Mouse (Mus musculus) urinary bladder, postnatal 25 days (tissue): ENCODE data around the gene Cd40.

ENCODE experiments used
- DNase-seq: peaks from one replicate; pipeline ENCODE4 v3.0.0; 2022; ENCODE audit warnings: low spot score

Cd40 gene

DNA sequence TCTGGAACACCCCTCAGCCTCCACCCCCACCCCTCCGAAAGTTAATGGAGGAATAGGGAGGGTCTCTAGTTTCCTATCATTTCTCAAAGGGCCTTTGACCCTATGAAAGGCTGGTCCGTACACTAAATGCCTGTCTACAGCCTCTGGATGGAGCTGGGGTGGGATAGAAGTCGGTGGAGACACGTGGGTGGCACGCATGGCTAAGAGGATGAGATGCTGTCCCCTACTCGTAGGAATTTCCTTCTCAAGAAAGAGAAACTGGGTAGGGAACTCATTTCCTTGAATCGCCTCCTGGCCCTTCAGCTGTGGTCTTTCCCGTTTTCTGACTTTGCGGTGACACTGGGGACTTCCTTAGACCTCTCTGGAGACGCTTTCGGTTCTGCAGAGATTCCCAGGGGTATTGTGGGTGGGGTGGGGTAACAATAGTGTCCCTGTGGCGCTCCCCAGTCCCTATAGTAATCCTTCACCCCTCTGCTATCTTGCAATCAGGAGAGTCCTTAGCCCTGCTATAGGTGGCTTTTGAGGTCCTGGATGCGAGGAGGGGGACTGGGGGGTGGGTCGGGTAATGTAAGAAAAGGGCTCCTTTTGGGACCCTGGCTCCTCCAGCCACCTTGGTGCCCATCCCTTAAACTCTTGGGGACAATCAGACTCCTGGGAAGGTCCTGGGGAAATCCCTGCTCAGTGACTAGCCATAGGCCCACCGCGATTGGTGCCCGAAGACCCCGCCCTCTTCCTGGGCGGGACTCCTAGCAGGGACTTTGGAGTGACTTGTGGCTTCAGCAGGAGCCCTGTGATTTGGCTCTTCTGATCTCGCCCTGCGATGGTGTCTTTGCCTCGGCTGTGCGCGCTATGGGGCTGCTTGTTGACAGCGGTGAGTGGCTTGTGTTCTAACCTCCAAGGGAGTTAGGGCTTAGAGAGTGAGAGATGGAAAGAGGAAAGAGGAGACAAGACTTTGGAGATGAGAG is at the start of gene Cd40:
Gene Cd40 (plus strand): TSS at position 740 of the 965 bp plus-strand sequence.
- DNase-seq: peak; percentile 40

DNA sequence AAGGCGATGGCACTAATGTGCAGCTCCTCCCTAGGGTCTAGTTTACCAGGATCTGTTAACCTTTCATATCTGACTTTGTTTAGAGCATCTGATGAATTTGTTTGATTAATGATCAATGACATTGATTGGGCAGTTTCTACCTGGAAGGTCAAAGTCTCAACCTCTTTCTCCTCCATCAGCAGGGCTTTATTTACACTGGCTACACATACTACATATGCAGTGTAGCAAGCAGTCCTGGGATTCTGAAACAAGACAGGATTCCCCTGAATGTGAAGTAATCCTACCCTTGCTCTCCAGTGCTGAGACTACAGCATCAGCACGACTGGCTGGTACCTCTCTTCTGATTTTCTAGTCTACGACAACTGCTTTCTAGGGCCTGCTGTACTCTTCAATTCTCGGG is 48.6 kb upstream of the Cd40 start:
- DNase-seq: no peak

DNA sequence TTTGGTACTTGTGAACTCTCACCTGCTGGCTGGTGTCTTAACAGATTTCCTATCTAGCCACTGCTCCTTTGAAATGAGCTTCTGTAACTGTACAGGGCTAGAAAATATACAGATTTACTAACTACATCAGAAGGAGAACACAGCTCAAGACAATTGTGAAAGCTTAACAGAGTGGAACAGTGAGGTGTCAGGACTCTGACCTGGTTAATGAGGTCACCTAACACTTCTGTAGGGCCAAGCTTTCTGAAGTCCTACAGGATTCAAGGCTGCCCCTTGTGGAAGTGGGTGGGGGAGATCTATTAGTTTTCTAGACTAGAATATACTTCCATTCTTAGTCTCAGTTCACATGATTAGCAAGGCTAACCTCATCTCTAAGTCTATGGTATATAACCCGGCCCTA is 47.4 kb upstream of the Cd40 start:
- no peak for DNase-seq

DNA sequence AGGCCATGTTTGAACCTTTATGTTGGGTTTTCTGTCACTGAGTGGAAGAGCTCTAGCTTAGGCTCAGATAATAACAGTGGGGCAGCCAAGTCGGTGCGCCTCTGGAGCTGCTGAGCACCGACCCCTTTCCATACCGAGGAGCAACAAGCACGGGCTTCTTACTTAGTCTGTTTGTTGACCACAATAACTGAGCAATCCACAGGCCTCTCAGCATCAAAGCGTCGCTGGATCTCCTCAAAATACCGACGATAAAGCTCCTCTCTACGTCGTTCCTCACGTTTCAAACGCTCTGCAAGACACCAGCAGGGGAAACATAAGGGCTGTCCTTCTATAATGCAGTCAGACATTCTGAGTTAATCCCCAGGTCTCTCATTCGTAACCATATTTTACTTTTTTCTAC is 46.3 kb upstream of the Cd40 start:
- DNase-seq: no peak

DNA sequence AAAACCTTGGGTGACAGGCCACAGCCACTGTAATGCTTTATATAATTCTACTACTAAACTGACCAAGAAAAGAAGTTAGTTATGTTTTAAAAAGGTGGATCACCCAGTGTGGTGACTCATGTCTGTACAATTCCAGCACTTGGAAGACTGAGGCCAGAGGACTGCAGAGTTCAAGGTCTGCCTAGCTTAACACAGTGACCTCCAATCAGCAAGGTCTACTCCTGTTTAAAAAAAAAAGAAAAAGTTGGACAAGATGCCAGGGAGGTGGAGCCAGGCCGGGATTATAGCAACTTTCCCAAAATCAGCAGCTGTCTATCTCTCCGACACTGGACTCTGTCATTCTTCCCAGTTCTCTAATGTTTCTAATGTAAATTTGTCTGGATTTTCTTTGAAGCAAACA is 45.8 kb upstream of the Cd40 start:
- no peak for DNase-seq

DNA sequence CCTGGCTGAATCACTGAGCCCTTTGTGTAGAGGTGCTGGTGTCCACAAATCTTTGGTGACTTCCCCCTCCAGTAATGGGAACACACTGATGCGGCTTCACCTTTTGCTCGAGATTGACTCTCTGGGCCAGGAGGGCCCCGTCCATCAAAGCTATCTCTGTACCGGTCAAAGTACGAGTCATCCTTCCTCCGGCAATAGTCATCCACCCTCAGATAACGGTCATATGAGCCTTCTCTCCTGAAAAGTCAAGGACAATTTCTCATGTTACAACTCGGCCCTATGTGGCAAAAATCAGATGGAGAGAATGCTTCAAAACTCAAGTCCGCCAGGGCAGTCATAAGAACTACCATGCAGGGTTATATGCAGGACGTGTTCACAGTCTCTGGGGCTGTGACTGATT is 45.1 kb upstream of the Cd40 start:
- no peak for DNase-seq

DNA sequence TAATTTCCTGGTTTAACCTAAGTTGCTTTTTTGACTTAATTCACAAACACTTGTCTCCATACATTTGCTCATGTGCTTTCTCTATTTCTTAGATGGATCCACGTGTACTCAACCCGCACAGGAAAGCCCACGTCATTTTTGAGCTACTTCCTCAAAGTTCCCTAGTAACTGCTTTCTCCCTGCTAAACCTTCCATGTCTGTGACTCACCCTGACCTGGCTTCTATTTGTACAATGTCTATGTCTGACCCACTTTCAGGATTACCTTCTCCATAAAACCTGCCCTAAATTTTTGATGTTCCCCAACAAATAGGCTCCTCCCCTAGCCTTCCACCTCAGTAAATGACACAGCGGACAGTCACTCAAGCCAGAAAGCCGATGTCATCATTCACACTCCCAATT is 40.5 kb upstream of the Cd40 start:
- no peak for DNase-seq

DNA sequence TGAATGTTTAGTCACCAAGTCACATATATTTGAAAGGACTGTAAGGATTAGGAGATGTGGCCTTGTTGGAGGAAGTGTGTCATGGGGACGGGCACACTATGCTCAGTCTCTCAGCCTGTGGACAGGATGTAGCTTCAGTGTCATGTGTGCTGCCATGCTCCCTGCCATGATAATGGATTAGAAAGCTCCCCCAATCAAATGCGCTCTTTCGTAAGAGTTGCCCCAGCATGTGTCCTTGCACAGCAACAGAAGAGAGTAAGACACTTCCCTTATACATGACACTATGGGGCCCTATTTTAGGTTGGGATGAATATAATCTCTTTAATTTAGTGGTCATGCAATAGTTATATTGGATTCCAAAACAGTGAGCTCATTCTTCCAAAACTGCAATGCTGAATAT is 34.9 kb upstream of the Cd40 start:
- DNase-seq: no peak

DNA sequence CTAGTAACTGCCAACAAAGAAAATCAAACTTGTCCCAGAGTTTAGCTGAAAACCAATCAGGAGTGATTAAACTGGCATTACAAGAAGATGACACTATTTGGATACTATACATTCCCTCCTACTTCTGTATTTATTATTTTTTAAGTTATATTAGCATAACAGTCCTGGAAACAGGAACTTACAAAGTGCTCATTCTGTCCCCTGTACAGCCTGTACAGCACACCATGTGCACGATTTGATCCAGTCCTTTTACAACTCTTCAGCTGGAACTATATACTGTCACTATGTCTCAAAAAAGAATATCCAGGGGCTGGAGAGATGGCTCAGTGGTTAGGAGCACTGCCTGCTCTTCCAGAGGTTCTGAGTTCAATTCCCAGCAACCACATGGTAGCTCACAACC is 28.3 kb upstream of the Cd40 start:
- DNase-seq: no peak

DNA sequence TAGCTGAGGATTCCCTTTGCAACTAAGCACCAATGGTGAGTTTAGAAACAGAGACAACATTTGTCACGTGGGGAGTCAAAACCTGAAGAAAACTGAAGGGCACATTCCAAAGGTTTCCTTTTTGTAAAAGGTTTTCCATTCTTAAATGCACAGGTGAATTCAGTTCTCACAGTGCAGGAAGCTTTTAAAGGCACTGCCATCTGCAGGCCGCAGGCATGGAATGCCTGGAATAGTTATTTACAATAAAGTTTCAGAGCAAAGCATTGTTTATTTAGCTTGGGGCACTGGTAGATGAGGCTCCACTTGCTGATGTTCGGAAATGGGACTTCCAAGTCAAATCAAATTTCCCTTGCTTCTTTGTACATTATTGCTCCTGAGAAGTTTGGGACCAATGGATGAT is 22.9 kb upstream of the Cd40 start:
- DNase-seq: no peak

DNA sequence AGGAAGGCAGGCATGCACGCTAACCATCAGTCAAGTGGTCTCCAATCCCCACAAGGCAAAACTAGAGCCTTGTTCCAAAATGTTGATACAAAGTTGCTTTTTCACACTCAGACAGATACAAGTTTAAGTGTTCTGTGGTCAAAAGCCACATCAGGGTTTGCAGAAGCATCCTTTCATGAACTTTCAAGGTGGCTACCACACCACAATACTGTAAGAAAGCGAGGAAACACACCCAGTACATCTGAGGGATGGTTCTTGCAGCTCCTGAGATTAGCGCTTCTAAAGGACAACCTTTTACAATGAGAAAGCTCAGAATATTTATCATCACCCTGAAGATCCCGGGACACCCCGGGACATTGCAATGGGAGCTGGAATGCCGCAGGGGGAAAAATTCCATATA is 22.1 kb upstream of the Cd40 start:
- DNase-seq: no peak

DNA sequence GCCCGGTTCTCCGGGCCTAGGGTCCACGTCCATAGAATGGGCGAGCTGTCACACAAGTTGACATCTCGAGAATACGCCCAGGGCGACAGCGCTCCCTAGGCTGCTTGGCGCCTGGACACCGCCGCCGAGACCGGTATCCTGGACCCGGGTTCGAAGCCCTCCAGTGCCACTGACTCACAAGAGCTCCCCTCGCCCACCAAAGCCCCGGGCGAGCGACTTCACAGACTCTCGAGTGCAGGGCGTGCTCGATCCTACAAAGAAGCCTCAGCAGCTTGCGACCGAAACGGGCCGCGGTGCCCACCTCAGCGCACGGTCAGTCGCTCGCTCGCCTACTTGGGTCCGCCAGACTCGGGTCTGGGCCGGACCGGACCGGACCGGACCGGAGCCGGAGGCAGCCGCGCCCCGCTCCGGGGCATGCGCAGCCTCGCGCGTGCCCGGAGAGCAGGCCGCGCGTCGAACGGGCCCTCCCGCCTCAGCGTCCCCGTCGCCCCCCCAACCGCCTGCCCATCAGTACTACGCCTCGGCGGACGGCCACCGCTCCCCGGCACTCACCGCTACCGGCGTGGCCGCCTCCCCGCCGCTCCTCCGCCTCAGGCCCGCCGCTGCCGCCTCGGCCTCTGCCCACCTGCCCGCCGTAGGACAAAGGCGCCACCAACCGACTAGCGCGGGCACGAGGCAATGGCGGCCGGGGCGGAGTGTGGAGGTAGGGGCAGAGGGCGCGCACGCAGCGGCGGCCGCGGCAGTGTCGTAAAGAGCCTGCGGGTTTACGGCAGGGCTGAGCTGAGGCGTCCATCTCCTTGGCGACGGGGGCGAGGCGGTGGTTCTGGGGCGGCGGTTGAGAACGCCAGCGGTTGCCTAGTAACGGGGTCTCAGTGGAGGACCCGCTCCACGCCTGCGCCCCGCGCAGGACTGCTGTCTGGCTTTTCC is 21.0 kb upstream of the Cd40 start, which contains the start of gene Ncoa5:
Gene Ncoa5 (minus strand): TSS at position 737 of the 927 bp plus-strand sequence.
- peak; percentile 95 for DNase-seq

DNA sequence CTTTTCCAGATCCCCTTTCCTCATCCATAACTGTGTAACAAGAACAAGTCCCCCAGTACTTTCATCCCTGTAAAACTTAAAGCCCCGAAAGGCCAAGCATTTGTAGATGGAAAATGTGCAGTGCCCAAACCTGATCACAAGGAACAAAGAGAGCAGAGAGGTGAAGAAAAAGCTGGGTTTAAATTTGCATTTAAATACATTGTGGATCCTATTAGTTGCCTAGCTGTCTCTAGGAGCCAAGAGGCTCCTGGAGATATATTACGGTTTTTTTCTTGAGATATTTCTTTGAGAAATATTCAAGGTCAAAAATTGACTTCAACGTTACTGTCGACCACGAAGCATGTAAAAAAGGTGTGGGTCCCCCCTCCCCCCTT is 20.4 kb upstream of the Cd40 start:
- DNase-seq: no peak

DNA sequence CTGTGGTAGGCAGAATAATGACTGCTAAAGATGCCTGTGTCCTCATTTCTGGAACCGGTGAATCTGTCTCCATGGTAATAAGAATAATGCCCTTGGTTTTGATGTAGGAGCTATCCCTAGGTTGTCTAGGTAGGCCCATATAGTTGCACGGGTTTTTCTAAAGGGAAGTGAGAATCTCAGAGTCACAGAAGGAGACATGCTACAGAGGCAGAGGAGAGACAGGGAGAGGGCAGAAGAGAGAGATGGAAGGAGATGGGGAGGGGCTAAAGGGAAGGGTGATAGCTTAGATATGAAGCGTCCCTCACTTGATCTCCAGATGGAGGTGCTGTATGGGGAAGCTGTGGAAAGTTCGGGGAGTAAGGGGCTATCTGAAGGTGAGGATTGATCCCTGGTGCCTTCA is 18.0 kb upstream of the Cd40 start:
- no peak for DNase-seq

DNA sequence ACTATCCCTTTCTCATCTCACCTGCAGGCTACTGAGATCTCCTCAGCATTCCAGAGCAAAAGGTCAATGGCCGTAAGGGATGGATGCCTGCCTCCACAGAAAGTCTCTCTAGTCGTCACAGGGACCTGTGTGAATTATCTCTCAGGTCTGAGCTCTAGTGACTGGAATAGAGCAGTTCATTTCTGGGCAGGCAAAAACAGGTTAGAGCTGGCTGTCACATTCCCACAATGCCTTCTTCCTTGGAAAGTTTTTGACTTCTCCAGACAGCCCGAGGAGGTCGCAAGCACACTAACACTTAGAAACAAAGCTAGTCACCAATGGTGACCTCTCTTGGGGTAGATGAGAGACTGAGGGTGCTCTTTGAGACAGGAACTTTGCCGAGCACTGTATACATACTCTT is 13.3 kb upstream of the Cd40 start:
- no peak for DNase-seq

DNA sequence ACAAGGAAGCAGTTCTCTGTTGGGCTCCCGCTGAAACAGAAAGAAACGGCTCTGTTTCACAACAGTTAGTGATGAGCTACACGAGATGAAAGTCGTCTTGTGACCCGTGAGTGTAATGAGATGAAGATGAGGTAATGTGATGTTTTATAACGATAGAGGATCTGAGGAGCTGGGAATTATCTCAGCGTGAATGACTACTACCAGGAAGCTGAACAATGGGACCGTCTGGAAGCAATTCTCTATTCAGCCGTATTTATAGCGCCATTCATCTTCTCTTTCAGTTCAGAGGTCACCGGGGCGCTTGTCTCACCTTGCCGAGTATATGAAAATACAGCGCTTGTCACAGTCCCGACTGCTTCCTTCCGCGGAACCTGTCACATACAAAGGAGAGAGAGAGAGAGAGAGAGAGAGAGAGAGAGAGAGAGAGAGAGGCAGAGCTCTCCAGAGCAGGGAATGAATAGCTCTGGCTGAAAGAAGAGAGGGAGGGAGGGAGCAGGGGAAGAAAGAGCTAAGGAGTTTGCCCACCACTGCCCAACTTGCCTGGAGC is 12.3 kb upstream of the Cd40 start:
- DNase-seq: no peak

DNA sequence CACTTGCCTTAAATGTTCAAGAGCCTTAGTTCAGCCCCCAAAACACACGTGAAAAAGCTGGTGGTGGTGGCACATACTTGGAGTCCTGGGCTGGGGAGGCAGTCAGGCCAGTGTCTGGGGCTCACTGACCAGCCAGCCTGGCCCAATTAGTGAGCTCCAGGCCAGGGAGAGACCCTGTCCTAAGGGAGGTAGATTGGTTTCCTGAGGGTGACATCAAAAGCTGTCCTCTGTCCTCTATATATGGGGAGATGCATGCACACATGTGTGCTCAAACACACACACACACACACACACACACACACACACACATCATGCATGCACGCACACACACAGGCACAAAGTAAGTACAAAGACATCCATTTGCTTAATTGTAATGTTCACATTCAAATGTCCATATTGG is 11.7 kb upstream of the Cd40 start:
- no peak for DNase-seq

DNA sequence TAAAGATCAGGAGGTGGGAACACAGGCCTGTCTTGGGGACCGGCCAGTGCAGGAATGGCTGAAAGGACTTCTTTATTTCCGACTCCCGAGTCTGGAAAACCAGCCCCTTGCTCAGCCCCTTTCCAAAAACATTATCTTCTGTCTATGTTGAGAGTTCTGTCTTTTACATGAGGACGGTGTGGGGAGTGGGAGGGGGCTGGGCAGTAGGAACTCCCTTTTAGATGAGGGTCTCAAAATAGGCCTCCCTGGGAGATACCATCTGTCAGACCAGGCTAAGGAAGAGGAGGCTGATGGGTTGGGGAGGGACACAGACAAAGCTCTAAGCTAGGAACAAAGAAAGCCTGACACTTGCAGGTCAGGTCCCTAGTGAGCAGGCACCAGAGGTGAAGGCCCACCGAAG is 6.4 kb upstream of the Cd40 start:
- DNase-seq: no peak

DNA sequence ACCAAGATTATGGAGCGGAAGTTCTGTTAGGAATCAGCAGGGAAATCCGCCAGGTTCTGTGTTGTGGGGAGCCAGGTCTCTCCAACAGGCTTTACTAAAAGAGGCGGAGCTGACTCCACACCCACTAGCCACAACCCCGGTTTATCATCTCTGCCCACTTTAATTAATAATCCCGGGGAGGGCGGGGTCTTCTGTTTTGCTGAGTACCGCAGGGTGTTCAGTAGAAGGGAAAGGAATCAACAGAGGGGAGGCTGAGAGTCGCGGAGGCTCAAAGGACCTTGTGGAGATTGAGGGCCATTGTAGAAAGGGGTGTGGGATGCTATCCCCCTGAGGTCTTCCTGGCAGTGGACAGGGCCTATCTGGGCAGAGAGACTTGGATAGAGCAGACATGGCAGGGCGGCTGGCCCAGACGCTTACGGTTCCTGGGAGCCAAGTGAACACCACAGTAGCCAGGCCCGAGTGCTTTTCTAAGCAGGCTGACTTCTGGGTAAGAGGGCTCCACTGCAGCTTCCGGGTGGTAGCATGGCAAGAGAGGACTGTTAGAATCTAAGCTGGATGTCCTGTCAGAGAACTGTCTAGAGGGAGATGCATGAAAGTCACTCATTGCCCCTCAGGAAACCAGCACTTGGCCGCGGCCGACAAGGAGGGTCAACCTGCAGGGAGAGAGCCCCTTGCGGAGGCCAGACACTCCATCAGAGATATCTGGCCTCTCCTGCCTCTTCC is 4.4 kb upstream of the Cd40 start:
- no peak for DNase-seq

DNA sequence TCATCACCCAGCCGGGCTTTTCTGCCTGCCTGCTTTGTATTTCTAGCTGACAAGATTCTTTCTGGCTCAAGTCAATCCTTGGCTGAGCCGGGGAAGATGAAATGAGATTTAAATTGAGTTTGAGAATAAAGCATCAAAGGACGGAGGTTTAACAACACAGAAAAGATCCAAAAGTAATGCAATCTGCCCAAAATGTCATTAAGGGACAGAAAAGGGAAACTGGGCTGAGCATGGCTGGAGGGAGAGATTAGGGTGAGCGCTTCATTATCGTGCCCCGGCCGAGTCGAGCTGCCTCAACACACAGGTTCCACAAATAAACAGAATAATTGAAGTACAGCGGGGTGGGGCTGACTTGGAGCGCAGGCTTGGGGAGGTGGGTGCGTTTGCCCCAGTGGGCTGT is 3.9 kb upstream of the Cd40 start:
- DNase-seq: no peak

DNA sequence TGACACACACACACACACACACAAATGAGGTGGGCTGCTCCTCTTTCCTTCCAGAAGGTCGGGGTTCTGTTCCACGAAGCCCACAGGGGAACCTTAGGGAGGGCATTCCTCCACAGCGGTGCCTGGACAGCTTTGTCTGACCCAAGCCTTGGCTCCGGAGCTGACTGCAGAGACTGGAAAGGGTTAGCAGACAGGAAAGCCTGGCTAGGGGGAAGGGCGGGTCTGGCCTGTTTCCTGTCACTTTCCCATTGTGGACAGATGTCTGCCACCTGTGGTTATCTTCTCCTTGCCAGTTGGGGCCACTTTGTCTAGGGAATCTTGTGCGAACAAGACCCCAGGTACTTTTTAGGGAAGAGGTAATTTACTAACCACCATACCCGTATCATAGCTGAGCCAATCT is 478 bp downstream of the Cd40 start:
- DNase-seq: no peak
